Mouse (Mus musculus) adrenal gland, postnatal 25 days (tissue): ENCODE results near the gene Sult6b2. TPM values are rescaled to one million over a fixed set of nuclear protein-coding genes. Genes with fewer than 3 reads are reported as not detected.
A peak's percentile ranks its signal among the peaks of the same experiment; 100 is the strongest.

ENCODE experiments used
- DNase-seq: peaks from one replicate; pipeline ENCODE4 v3.0.0; 2021; ENCODE audit warnings: mixed read lengths
- long read RNA-seq: library from polyadenylated mRNA; stranded (forward); transcript quantifications from one replicate; pipeline ENCODE4 v2.0.0, GENCODE M21; 2021
- total RNA-seq: library from RNA; stranded (reverse); gene quantifications from 2 replicates; pipeline ENCODE4 v1.2.3, GENCODE M21; 2021

Sult6b2 gene
- total RNA-seq: not detected in 2 replicates
- long read RNA-seq: 0 reads

- no peak for DNase-seq
Measured at GRCm38 (mm10) chr6:142804402-142804801, at the start of gene Sult6b2. Gene Sult6b2, minus strand, starts transcription at chr6:142804502.

GRCm38 (mm10) chr6:142852419-142853377 lies 48.4 kb upstream of the Sult6b2 start:
- no peak for DNase-seq

- DNase-seq: no peak
Measured at GRCm38 (mm10) chr6:142850436-142850835, 46.1 kb upstream of the Sult6b2 start.

GRCm38 (mm10) chr6:142849326-142849725 lies 45.0 kb upstream of the Sult6b2 start:
- DNase-seq: no peak

GRCm38 (mm10) chr6:142847914-142848674 lies 43.8 kb upstream of the Sult6b2 start:
- no peak for DNase-seq

GRCm38 (mm10) chr6:142846855-142847254 lies 42.6 kb upstream of the Sult6b2 start:
- no peak for DNase-seq

GRCm38 (mm10) chr6:142845066-142845465 lies 40.8 kb upstream of the Sult6b2 start:
- no peak for DNase-seq

- no peak for DNase-seq
Measured at GRCm38 (mm10) chr6:142844061-142844460, 39.8 kb upstream of the Sult6b2 start.

- no peak for DNase-seq
Measured at GRCm38 (mm10) chr6:142838501-142838900, 34.2 kb upstream of the Sult6b2 start.

- no peak for DNase-seq
Measured at GRCm38 (mm10) chr6:142837326-142837725, 33.0 kb upstream of the Sult6b2 start.

GRCm38 (mm10) chr6:142835726-142836125 lies 31.4 kb upstream of the Sult6b2 start:
- DNase-seq: no peak

GRCm38 (mm10) chr6:142834911-142835310 lies 30.6 kb upstream of the Sult6b2 start:
- DNase-seq: no peak

GRCm38 (mm10) chr6:142831706-142832105 lies 27.4 kb upstream of the Sult6b2 start:
- DNase-seq: no peak

GRCm38 (mm10) chr6:142831243-142831642 lies 26.9 kb upstream of the Sult6b2 start:
- DNase-seq: no peak

GRCm38 (mm10) chr6:142830221-142830620 lies 25.9 kb upstream of the Sult6b2 start:
- DNase-seq: no peak

- DNase-seq: no peak
Measured at GRCm38 (mm10) chr6:142825449-142825848, 21.1 kb upstream of the Sult6b2 start.

GRCm38 (mm10) chr6:142823008-142823787 lies 18.9 kb upstream of the Sult6b2 start:
- DNase-seq: no peak

- DNase-seq: no peak
Measured at GRCm38 (mm10) chr6:142818306-142818705, 14.0 kb upstream of the Sult6b2 start.

GRCm38 (mm10) chr6:142815513-142815912 lies 11.2 kb upstream of the Sult6b2 start:
- no peak for DNase-seq

GRCm38 (mm10) chr6:142814495-142814921 lies 10.2 kb upstream of the Sult6b2 start:
- peak; percentile 82 for DNase-seq

GRCm38 (mm10) chr6:142814011-142814410 lies 9.7 kb upstream of the Sult6b2 start:
- no peak for DNase-seq

- DNase-seq: no peak
Measured at GRCm38 (mm10) chr6:142812969-142813368, 8.7 kb upstream of the Sult6b2 start.
